Mouse (Mus musculus): ENCODE data around the gene Numa1. TPM values are rescaled to one million over a fixed set of nuclear protein-coding genes. Genes with fewer than 3 reads are reported as not detected.
A peak's percentile ranks its signal among the peaks of the same experiment; 100 is the strongest.

The Numa1 gene
- polyA plus RNA-seq, 1 experiment from 2014 or later = 72.9 TPM

DNA sequence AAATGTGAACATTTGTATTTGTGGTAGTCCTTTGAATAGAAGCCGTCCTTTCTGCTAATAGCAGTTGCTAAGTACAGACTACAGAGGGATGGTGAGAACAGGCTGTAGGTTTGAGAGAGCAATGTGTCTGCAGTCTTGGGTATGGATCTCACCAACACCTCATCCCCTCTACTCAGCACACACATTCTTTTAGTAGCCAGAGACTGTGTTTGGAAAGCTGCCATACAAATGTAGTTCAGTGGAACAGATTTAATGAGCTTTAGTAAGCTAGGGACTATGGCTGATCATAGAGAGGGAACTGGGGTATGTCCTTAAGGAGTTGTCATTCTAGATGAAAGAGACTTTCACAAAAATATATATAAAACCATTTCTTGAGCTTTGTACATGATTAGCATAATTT is 33.3 kb downstream of the Numa1 start:
- H3K27me3 ChIP-seq = no peaks in the 10 kb centered on the region
- no peaks in the 10 kb centered on the region for H3K9me3 ChIP-seq
- H3K4me3 ChIP-seq = no peak overlapping the region
- no peak for ATAC-seq (ENCODE audit: insufficient number of reproducible peaks, low FRiP score, low TSS enrichment, low read depth)
- peaks cover 21% of the 10 kb centered on the region for H3K4me1 ChIP-seq
- no peak overlapping the region for H3K4me2 ChIP-seq
- no peaks in the 10 kb centered on the region for H3K36me3 ChIP-seq
- WGBS = 79% methylated on average over 1 of the region's 1 CpGs
- no peak overlapping the region for H3K9ac ChIP-seq
- no peak overlapping the region for H3K27ac ChIP-seq

DNA sequence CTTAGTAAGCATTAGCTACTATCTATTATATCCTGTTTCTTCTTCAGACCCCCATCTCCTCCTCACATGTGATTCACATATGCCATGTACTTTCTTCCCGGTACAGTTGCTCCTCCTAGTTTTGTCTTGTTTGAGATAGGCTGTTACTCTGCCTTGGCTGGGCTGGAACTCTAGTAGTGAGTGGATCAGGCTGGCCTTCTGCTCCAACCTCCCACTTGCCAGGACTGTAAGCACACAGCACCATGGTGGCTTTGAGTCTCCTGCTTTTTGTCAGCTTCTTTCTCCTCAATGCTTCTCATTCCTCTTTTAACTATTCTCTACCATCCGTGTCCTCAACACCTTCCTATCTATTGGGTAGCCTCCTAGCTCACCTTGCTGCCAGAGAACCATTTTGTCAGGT is 34.8 kb downstream of the Numa1 start:
- Histone ChIP-seq H3K36me3 (no peaks in the 10 kb centered on the region), H3K4me2 (peak overlapping the region; percentile 78; the same call in 1 of the 2 replicates), H3K4me1 (peaks cover 36% of the 10 kb centered on the region), H3K4me3 (no peak overlapping the region), H3K9ac (no peak overlapping the region), H3K27me3 (no peaks in the 10 kb centered on the region), H3K9me3 (no peaks in the 10 kb centered on the region), H3K27ac (peak overlapping the region; percentile 100)
- WGBS = 59% methylated on average over 2 of the region's 2 CpGs
- ATAC-seq (ENCODE audit: insufficient number of reproducible peaks, low FRiP score, low TSS enrichment, low read depth) = no peak

DNA sequence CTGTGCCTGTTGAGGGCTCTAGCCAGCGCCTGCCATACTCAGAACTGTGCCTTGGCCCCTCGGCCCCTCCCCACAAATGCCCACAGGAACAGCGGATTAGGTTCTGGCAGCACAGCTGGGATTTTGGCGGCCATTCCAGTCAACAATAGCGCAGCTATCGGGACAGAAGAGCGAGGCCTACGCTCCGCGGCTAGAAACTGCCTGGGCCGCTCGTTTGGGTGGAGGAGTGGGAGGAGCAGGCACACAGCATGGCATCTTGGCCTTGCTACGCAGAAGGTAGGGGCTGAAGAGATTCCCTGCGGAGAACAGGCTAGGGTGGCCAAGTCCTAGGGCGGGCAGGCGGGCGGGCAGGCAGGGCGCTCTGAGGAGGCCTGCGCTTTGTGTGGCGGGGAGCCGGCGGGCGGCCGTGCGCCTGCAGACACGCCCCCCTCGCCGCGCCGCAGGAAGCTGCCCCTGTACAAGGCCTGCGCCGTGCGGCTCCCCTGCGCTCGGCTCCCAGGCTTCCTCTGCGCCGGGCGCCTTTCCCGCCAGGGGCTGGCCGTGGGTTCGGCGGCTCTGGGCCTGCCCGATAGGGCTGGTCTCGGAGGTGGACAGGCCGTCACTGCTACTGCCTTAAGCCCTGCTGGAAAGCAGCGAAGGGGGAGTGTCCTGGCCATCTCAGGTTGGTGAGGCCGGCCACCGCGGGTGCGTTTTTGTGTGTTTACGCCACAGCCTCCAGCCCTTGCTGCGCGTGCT is 36.0 kb downstream of the Numa1 start:
- Histone ChIP-seq H3K27ac (peak overlapping the region; percentile 100), H3K4me1 (peaks cover 46% of the 10 kb centered on the region), H3K4me2 (peak overlapping the region; percentile 78), H3K9me3 (no peaks in the 10 kb centered on the region), H3K4me3 (peak overlapping the region; percentile 79), H3K36me3 (no peaks in the 10 kb centered on the region), H3K9ac (peak overlapping the region; percentile 71), H3K27me3 (no peaks in the 10 kb centered on the region)
- under 1% methylated on average over 38 of the region's 53 CpGs for WGBS
- ATAC-seq (ENCODE audit: insufficient number of reproducible peaks, low FRiP score, low TSS enrichment, low read depth) = peak; percentile 90

DNA sequence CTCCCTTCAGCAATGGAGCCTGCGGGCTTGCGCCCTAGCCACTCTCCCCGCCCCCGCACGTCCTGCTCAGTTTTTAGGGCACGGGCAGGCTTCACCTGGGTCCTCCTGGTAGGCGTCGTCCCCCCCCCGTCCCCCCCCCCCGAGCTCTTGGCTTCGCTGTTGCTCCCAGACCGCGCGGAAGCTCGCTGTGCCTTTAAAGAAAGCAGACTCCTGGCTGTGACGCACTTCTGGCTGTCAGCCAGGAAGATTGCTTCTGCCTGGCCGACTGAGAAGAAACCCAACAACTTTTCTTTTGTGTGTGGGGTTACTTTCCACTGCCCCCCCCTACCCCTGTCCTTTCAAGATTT is 36.5 kb downstream of the Numa1 start:
- Histone ChIP-seq H3K27me3 (no peaks in the 10 kb centered on the region), H3K9ac (peak overlapping the region; percentile 71), H3K9me3 (no peaks in the 10 kb centered on the region), H3K36me3 (no peaks in the 10 kb centered on the region), H3K27ac (peak overlapping the region; percentile 100), H3K4me3 (peak overlapping the region; percentile 79), H3K4me2 (peak overlapping the region; percentile 78), H3K4me1 (peaks cover 51% of the 10 kb centered on the region)
- peak; percentile 78 for ATAC-seq (ENCODE audit: insufficient number of reproducible peaks, low FRiP score, low TSS enrichment, low read depth)
- WGBS = 0% methylated on average over 7 of the region's 17 CpGs

GRCm38 (mm10) chr7:101970821-101971461 is 37.0 kb downstream of the Numa1 start:
- H3K27me3 ChIP-seq = no peaks in the 10 kb centered on the region
- 1% methylated on average over 19 of the region's 19 CpGs for WGBS
- peaks cover 51% of the 10 kb centered on the region for H3K4me1 ChIP-seq

GRCm38 (mm10) chr7:101971721-101972120 is 37.8 kb downstream of the Numa1 start:
- Histone ChIP-seq H3K4me3 (peak overlapping the region; percentile 79), H3K9ac (peak overlapping the region; percentile 71; the same call in 1 of the 2 replicates), H3K27ac (peak overlapping the region; percentile 100), H3K9me3 (no peaks in the 10 kb centered on the region), H3K27me3 (no peaks in the 10 kb centered on the region), H3K36me3 (0 out of 2 replicates have a peak, but pooled peaks cover 5% of the 10 kb centered on the region), H3K4me2 (peak overlapping the region; percentile 78), H3K4me1 (peaks cover 51% of the 10 kb centered on the region)
- no peak for ATAC-seq (ENCODE audit: insufficient number of reproducible peaks, low FRiP score, low TSS enrichment, low read depth)
- WGBS = 22% methylated on average over 2 of the region's 2 CpGs

More at GRCm38 (mm10) chr7:101970821-101971461, 37.0 kb downstream of the Numa1 start:
- Histone ChIP-seq H3K4me2 (peak overlapping the region; percentile 78), H3K27ac (peak overlapping the region; percentile 100), H3K9me3 (no peaks in the 10 kb centered on the region), H3K9ac (peak overlapping the region; percentile 71), H3K36me3 (no peaks in the 10 kb centered on the region), H3K4me3 (peak overlapping the region; percentile 79)
- peak; percentile 62 for ATAC-seq (ENCODE audit: insufficient number of reproducible peaks, low FRiP score, low TSS enrichment, low read depth)

DNA sequence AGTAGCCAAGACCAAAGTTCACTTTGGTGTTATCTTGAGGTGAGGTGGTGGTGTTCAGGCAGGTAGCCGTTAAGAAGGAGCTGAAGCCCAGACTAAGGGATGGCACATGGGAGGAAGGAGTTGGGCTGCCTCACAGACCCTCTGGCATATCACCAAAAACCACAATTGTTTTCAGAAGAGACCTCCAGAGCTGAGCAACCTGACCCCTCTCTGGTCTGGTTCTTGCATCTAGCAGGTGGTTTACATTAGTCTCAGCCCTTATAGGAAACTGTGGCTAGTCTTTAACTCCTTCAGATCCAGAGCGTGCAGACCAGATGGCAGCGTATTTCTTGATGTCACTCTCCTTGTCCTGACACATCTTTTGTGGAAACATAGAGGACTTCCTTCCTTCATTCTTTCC is 39.8 kb downstream of the Numa1 start:
- Histone ChIP-seq H3K4me2 (peak overlapping the region; percentile 21), H3K4me3 (no peak overlapping the region)

GRCm38 (mm10) chr7:101974505-101974904 is 40.6 kb downstream of the Numa1 start:
- no peak for ATAC-seq (ENCODE audit: insufficient number of reproducible peaks, low FRiP score, low TSS enrichment, low read depth)
- Histone ChIP-seq H3K4me3 (no peak overlapping the region), H3K9me3 (no peaks in the 10 kb centered on the region), H3K4me1 (peaks cover 44% of the 10 kb centered on the region), H3K4me2 (no peak overlapping the region), H3K27ac (peak overlapping the region; percentile 75), H3K9ac (no peak overlapping the region), H3K27me3 (no peaks in the 10 kb centered on the region), H3K36me3 (peaks cover 12% of the 10 kb centered on the region)
- WGBS = 10% methylated on average over 2 of the region's 2 CpGs

More for the DNA sequence above, 39.8 kb downstream of the Numa1 start:
- Histone ChIP-seq H3K9me3 (no peaks in the 10 kb centered on the region), H3K9ac (no peak overlapping the region), H3K27ac (peak overlapping the region; percentile 75), H3K27me3 (no peaks in the 10 kb centered on the region), H3K4me1 (peaks cover 50% of the 10 kb centered on the region), H3K36me3 (peaks cover 12% of the 10 kb centered on the region)
- WGBS = 25% methylated on average over 3 of the region's 3 CpGs
- no peak for ATAC-seq (ENCODE audit: insufficient number of reproducible peaks, low FRiP score, low TSS enrichment, low read depth)

- Histone ChIP-seq H3K4me2 (no peak overlapping the region), H3K9me3 (no peaks in the 10 kb centered on the region), H3K27ac (no peak overlapping the region), H3K27me3 (no peaks in the 10 kb centered on the region), H3K4me1 (no peaks in the 10 kb centered on the region), H3K36me3 (peaks cover 41% of the 10 kb centered on the region), H3K9ac (no peak overlapping the region), H3K4me3 (no peak overlapping the region)
- ATAC-seq (ENCODE audit: insufficient number of reproducible peaks, low FRiP score, low TSS enrichment, low read depth) = no peak
- WGBS = 81% methylated on average over 1 of the region's 1 CpGs
Observed at GRCm38 (mm10) chr7:101982735-101983134, 48.8 kb downstream of the Numa1 start.

- Histone ChIP-seq H3K9me3 (no peaks in the 10 kb centered on the region), H3K9ac (no peak overlapping the region), H3K4me3 (no peak overlapping the region), H3K4me2 (no peak overlapping the region), H3K27ac (no peak overlapping the region), H3K27me3 (no peaks in the 10 kb centered on the region), H3K4me1 (no peaks in the 10 kb centered on the region), H3K36me3 (peaks cover 58% of the 10 kb centered on the region)
- WGBS = 93% methylated on average over 3 of the region's 3 CpGs
- ATAC-seq (ENCODE audit: insufficient number of reproducible peaks, low FRiP score, low TSS enrichment, low read depth) = no peak
Observed at GRCm38 (mm10) chr7:101985081-101985480, 51.2 kb downstream of the Numa1 start.

GRCm38 (mm10) chr7:101994241-101994640 is 60.3 kb downstream of the Numa1 start:
- H3K27ac ChIP-seq = no peak overlapping the region
- no peak for ATAC-seq (ENCODE audit: insufficient number of reproducible peaks, low FRiP score, low TSS enrichment, low read depth)
- WGBS = 84% methylated on average over 3 of the region's 3 CpGs

GRCm38 (mm10) chr7:101998194-101998927 is 64.5 kb downstream of the Numa1 start:
- Histone ChIP-seq H3K4me2 (no peak overlapping the region), H3K36me3 (peaks cover 99% of the 10 kb centered on the region), H3K4me1 (peaks cover 10% of the 10 kb centered on the region), H3K9me3 (no peaks in the 10 kb centered on the region), H3K27me3 (no peaks in the 10 kb centered on the region), H3K9ac (no peak overlapping the region), H3K4me3 (no peak overlapping the region), H3K27ac (no peak overlapping the region)
- no peak for ATAC-seq (ENCODE audit: insufficient number of reproducible peaks, low FRiP score, low TSS enrichment, low read depth)
- WGBS = 52% methylated on average over 14 of the region's 14 CpGs

More at GRCm38 (mm10) chr7:101994241-101994640, 60.3 kb downstream of the Numa1 start:
- Histone ChIP-seq H3K4me3 (no peak overlapping the region), H3K9me3 (no peaks in the 10 kb centered on the region), H3K4me1 (no peaks in the 10 kb centered on the region), H3K9ac (no peak overlapping the region), H3K27me3 (no peaks in the 10 kb centered on the region), H3K4me2 (no peak overlapping the region), H3K36me3 (peaks cover 99% of the 10 kb centered on the region)

Data from limb, embryonic 15.5 days (tissue).